ENCODE assay signal across 9 mouse cellular contexts in genomic region chr15:99501292-99502260, GRCm38 (mm10). TPM values are rescaled to one million over a fixed set of nuclear protein-coding genes. Genes with fewer than 3 reads are reported as not detected.
A peak's percentile ranks its signal among the peaks of the same experiment; 100 is the strongest.
DNase-seq lines count a peak whose midpoint lies in the region; ATAC-seq lines count a peak whose summit lies in the region.
"Had no signal": no experiment of that assay in that cellular context is flagged by ENCODE, and none has a peak within 500 bp of the region (broad histone marks: within the 10 kb centered on the region; RNA-seq: fewer than 3 reads in every experiment).

No protein-coding gene starts in this region.

- WGBS in heart, embryonic 13.5 days = 65% methylated on average over 20 of the region's 20 CpGs

- peak overlapping the region; percentile 37; the same call in 1 of the 2 replicates for H3K27ac ChIP-seq in heart, embryonic 13.5 days (replicated peaks)
- H3K27ac ChIP-seq: liver, embryonic 14.5 days had no signal

- H3K27me3 ChIP-seq in heart, embryonic 13.5 days (replicated peaks) = peaks cover 72% of the 10 kb centered on the region

- H3K36me3 ChIP-seq in heart, embryonic 13.5 days = no peaks in the 10 kb centered on the region

- H3K4me2 ChIP-seq in heart, embryonic 13.5 days = no peak overlapping the region

- H3K9me3 ChIP-seq in heart, embryonic 13.5 days = no peaks in the 10 kb centered on the region

- no peak overlapping the region for H3K4me3 ChIP-seq in heart, embryonic 13.5 days

- no peak overlapping the region for H3K9ac ChIP-seq in heart, embryonic 13.5 days
- H3K9ac ChIP-seq: liver, embryonic 14.5 days had no signal

- intact Hi-C loops in heart, postnatal 36 days (cut with DNase I) = no loop called here

- H3K4me1 ChIP-seq in heart, embryonic 13.5 days = peaks cover 80% of the 10 kb centered on the region

- no peak for DNase-seq in heart, adult 9 months (ENCODE audit: low spot score in 2 of 2)
- peak; percentile 49 for DNase-seq in adrenal gland, postnatal 14 days
- DNase-seq in forelimb bud, embryonic 11.5 days (ENCODE audit: low read depth, low spot score) = peak; percentile 40
- peak; percentile 61 to 72 for DNase-seq in left cerebral cortex, adult 18-20 months (ENCODE audit: low spot score in 2 of 2)
- DNase-seq in right cerebral cortex, postnatal 14 days = peak; percentile 49
- no peak for DNase-seq in gastrocnemius, postnatal 4 days (ENCODE audit: low spot score in 2 of 2)
- no peak for DNase-seq in heart, postnatal 36 days

- no peak for ATAC-seq in heart, embryonic 13.5 days (ENCODE audit: extremely low read depth, insufficient number of reproducible peaks, low FRiP score, low TSS enrichment)

RNA-seq across cellular contexts. Expression of gene Faim2, which starts 26.4 kb away (rescaled TPM):
- polyA plus RNA-seq in heart, embryonic 13.5 days (2015; fragmentation: Nextera tagmentation; extraction: Ambion mirVana) = 0.12 and 0.22 TPM in 2 replicates
- total RNA-seq in adrenal gland, postnatal 14 days (2021) = 16.3 and 17.2 TPM in 2 replicates
- 100 to 1,000 TPM; 451 to 453 TPM for total RNA-seq in left cerebral cortex, adult 18-20 months (2021)
- total RNA-seq in gastrocnemius, postnatal 4 days (2021) = not detected
- under 1 TPM; 0.31 to 0.33 TPM for total RNA-seq in heart, postnatal 36 days (2021)
- polyA plus RNA-seq: liver, embryonic 14.5 days had no signal

RNA-seq across cellular contexts. Expression of gene Bcdin3d, which starts 27.0 kb away (rescaled TPM):
- 10.5 and 13.7 TPM in 2 replicates for polyA plus RNA-seq in heart, embryonic 13.5 days (2015; fragmentation: Nextera tagmentation; extraction: Ambion mirVana)
- total RNA-seq in adrenal gland, postnatal 14 days (2021) = 3.9 and 6.8 TPM in 2 replicates
- total RNA-seq in left cerebral cortex, adult 18-20 months (2021) = 1 to 10 TPM; 4.6 to 4.7 TPM
- 1 to 10 TPM; 7.2 to 7.4 TPM for total RNA-seq in gastrocnemius, postnatal 4 days (2021)
- total RNA-seq in heart, postnatal 36 days (2021) = 1 to 10 TPM; 3.2 to 3.4 TPM

RNA-seq across cellular contexts. Expression of gene Nckap5l, which starts 44.0 kb away (rescaled TPM):
- 6.8 and 7.7 TPM in 2 replicates for polyA plus RNA-seq in heart, embryonic 13.5 days (2015; fragmentation: Nextera tagmentation; extraction: Ambion mirVana)
- 25.6 and 29.0 TPM in 2 replicates for total RNA-seq in adrenal gland, postnatal 14 days (2021)
- total RNA-seq in left cerebral cortex, adult 18-20 months (2021) = 10 to 100 TPM; 17.0 to 19.0 TPM
- total RNA-seq in gastrocnemius, postnatal 4 days (2021) = 10 to 100 TPM; 37.2 to 39.4 TPM
- total RNA-seq in heart, postnatal 36 days (2021) = 1 to 10 TPM; 6.9 to 8.8 TPM

Comparison
In these comparisons a context has a peak if more than half of its experiments do, and no peak if none do; other contexts are left out.
1. DNase-seq: peak in adrenal gland, postnatal 14 days (single experiment), forelimb bud, embryonic 11.5 days (single experiment), left cerebral cortex, adult 18-20 months (2 of 2) and right cerebral cortex, postnatal 14 days (single experiment); none in heart, adult 9 months (0 of 2), gastrocnemius, postnatal 4 days (0 of 2) and heart, postnatal 36 days (0 of 2).
2. RNA of gene Faim2, which starts 26.4 kb away (total RNA-seq): 451 to 453 TPM in left cerebral cortex, adult 18-20 months; 16.3 to 17.2 TPM in adrenal gland, postnatal 14 days, 0.31 to 0.33 TPM in heart, postnatal 36 days and not detected in gastrocnemius, postnatal 4 days; every median in the first group is over 10 times any median in the second.